Mouse (Mus musculus) midbrain, embryonic 16.5 days (tissue): ENCODE measurements around the gene Dse. TPM values are rescaled to one million over a fixed set of nuclear protein-coding genes. Genes with fewer than 3 reads are reported as not detected.

Experiments used
- ATAC-seq: fragments of 200-750 bp; cut with Nextera tagmentation; 2 replicates; pipeline ENCODE4 v1.8.0; 2017; ENCODE audit warnings: moderate TSS enrichment
- H3K27ac ChIP-seq: fragments of 300-500 bp; sonication (generic); 2 replicates; pipeline ENCODE4 v1.5.1; 2014; ENCODE audit warnings: mild to moderate bottlenecking, low read length, mixed read lengths
- H3K27me3 ChIP-seq: fragments of 300-500 bp; sonication (generic); 2 replicates; pipeline ENCODE4 v1.6.1; 2014; ENCODE audit warnings: low read depth, low read length, mixed read lengths; ENCODE audit not compliant: control insufficient read depth, insufficient read depth
- H3K36me3 ChIP-seq: fragments of 300-500 bp; sonication (generic); 2 replicates; pipeline ENCODE4 v1.6.1; 2014; ENCODE audit warnings: mild to moderate bottlenecking, low read length, moderate library complexity, mixed read lengths; ENCODE audit not compliant: control insufficient read depth, insufficient read depth
- H3K4me1 ChIP-seq: fragments of 300-500 bp; sonication (generic); 2 replicates; pipeline ENCODE4 v1.6.1; 2014; ENCODE audit warnings: mild to moderate bottlenecking, low read length, mixed read lengths; ENCODE audit not compliant: control insufficient read depth, insufficient read depth
- H3K4me2 ChIP-seq: fragments of 300-500 bp; sonication (generic); 2 replicates; pipeline ENCODE4 v1.6.1; 2014; ENCODE audit warnings: mild to moderate bottlenecking, low read length, mixed read lengths
- H3K4me3 ChIP-seq: fragments of 300-500 bp; sonication (generic); 2 replicates; pipeline ENCODE4 v1.5.1; 2014; ENCODE audit warnings: low read depth, mild to moderate bottlenecking, low read length, moderate library complexity, mixed read lengths
- H3K9ac ChIP-seq: fragments of 300-500 bp; sonication (generic); 2 replicates; pipeline ENCODE4 v1.6.1; 2014; ENCODE audit warnings: low read depth, low read length, mixed read lengths
- H3K9me3 ChIP-seq: fragments of 300-500 bp; sonication (generic); replicated peaks from 2 replicates; pipeline ENCODE4 v1.6.1; 2014; ENCODE audit warnings: mild to moderate bottlenecking, low read length, mixed read lengths; ENCODE audit not compliant: control insufficient read depth, poor library complexity, severe bottlenecking
- WGBS: fragments of 180-500 bp; shearing (Covaris S2); extraction: QIAGEN DNeasy Blood & Tissue Kit; methylation state at CpG from one replicate; pipeline ENCODE4 v1.1.7; 2014; 5-methylcytosine and 5-hydroxymethylcytosine counted together
- polyA plus RNA-seq: library from polyadenylated mRNA; unstranded; fragments of >200 nt; fragmentation: Nextera tagmentation; extraction: Ambion mirVana; gene quantifications from 2 replicates; pipeline ENCODE4 v1.2.1, GENCODE M21; 2015

The Dse gene
- polyA plus RNA-seq, 1 experiment from 2014 or later: 6.1 TPM

- H3K4me3 ChIP-seq: peak overlapping the region; percentile 89
- H3K9me3 ChIP-seq: no peaks in the 10 kb centered on the region
- peak overlapping the region; percentile 96; the same call in 1 of the 2 replicates for H3K9ac ChIP-seq
- 3% methylated on average over 13 of the region's 13 CpGs for WGBS
- no peak for ATAC-seq
- H3K36me3 ChIP-seq: no peaks in the 10 kb centered on the region
- H3K4me1 ChIP-seq: 0 out of 2 replicates have a peak, but pooled peaks cover 2% of the 10 kb centered on the region
- H3K27me3 ChIP-seq: no peaks in the 10 kb centered on the region
- H3K4me2 ChIP-seq: peak overlapping the region; percentile 89
- no peak overlapping the region for H3K27ac ChIP-seq
Observed at GRCm38 (mm10) chr10:34208031-34208430, 516 bp upstream of the Dse start.

DNA sequence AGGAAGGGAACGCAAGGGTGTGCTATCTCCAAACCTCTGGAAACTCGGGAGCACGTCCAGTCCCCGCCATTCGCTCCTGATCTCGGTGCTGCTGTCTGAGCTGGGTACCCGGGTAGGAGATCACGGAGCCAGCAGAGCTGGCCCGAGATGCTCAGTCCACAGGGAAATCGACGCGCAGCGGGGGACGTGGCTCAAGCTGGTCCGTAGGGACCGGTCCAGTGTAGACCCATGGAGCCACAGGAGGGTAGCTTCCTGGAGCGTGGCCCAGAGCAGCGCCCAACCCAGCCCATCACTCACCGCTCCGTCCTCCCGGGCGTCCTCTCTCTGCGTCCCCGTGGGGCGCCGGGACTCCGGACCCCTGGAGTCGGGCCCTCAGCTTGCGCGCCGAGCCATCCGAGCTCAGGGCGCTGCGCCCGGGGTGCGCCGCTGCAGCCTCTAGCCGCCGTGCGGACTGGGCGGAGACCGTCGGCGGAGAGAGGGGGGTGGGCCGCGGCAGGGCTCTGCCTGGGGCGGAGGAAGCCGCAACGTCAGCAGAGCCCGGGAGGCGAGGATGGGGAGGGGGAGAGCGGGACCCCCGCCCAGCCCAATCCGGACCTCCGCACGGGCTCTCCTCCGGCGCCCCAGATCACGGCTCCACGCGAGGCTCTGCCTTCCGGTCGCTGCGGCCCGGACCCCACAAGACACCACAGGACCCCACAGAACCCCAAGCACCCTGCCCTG is 572 bp downstream of the Dse start:
- WGBS: under 1% methylated on average over 57 of the region's 65 CpGs
- no peaks in the 10 kb centered on the region for H3K36me3 ChIP-seq
- 0 out of 2 replicates have a peak, but pooled peaks cover 2% of the 10 kb centered on the region for H3K4me1 ChIP-seq
- H3K4me2 ChIP-seq: peak overlapping the region; percentile 89
- ATAC-seq: peak; percentile 97
- H3K27ac ChIP-seq: peak overlapping the region; percentile 80
- peak overlapping the region; percentile 89 for H3K4me3 ChIP-seq
- no peaks in the 10 kb centered on the region for H3K27me3 ChIP-seq
- H3K9me3 ChIP-seq: no peaks in the 10 kb centered on the region
- peak overlapping the region; percentile 96 for H3K9ac ChIP-seq

DNA sequence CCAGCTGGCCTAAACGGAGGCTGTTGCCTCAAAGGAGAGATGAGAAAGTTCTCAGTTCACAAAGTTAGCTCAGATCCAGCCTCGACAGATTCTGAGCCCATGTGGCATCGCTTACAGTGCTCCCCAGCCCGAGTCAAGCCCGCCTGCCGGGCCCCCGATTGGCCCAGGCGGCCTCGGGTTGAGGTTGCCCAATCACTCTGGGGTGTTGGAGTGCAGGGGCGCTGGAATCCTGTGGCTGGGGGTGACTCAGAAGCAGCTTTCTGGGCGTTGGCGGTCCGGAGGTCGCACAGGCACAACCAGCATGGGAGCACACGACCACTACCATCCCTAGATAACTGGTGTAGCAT is 1.1 kb downstream of the Dse start:
- 0 out of 2 replicates have a peak, but pooled peaks cover 2% of the 10 kb centered on the region for H3K4me1 ChIP-seq
- H3K27me3 ChIP-seq: no peaks in the 10 kb centered on the region
- H3K4me2 ChIP-seq: peak overlapping the region; percentile 89
- no peaks in the 10 kb centered on the region for H3K36me3 ChIP-seq
- under 1% methylated on average over 15 of the region's 15 CpGs for WGBS
- peak overlapping the region; percentile 89 for H3K4me3 ChIP-seq
- ATAC-seq: peak; percentile 76
- peak overlapping the region; percentile 80 for H3K27ac ChIP-seq
- H3K9ac ChIP-seq: peak overlapping the region; percentile 96
- H3K9me3 ChIP-seq: no peaks in the 10 kb centered on the region

DNA sequence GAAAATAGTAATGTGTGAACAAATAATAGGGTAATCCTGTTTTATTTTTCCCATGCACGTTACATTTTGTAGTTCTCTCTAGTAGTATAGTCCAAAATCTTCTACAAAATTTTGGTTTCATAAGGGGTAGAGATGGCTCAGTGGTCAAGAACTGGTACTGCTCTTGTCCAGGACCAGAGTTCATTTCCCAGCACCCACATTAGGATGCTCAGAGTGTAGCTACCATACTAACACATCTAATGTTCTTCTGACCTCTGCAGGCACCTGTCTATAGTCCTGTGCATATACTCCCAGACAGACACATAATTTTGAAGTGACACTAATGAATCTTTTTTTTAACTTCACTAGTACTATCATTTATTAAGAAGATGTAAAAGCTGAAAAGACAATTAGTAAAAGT is 1.7 kb downstream of the Dse start:
- Histone ChIP-seq H3K4me3 (no peak overlapping the region), H3K36me3 (no peaks in the 10 kb centered on the region), H3K9ac (no peak overlapping the region), H3K9me3 (no peaks in the 10 kb centered on the region), H3K4me1 (0 out of 2 replicates have a peak, but pooled peaks cover 2% of the 10 kb centered on the region), H3K27ac (no peak overlapping the region), H3K27me3 (no peaks in the 10 kb centered on the region), H3K4me2 (no peak overlapping the region)
- 84% methylated on average over 1 of the region's 1 CpGs for WGBS
- ATAC-seq: no peak

DNA sequence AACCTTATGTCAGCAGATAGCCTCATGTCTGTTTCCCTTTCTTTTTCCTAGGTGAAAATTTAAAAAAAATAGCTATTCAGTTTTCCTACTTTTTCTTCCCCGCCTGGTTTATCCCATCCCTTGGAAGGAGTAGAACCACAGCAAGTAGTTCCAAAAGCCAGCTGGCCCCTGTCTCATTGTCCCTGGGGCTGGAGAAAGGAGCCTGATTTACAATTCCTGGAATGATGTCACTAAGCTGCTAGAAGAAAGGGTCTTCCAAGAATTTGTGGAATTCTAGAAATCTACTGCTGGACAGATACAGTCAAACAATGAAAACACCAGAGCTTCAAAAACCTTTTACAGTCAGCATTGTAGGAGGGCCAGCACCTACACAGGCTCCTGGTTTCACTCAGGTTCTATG is 6.8 kb downstream of the Dse start:
- Histone ChIP-seq H3K4me3 (no peak overlapping the region), H3K9ac (no peak overlapping the region), H3K27ac (no peak overlapping the region), H3K4me2 (no peak overlapping the region), H3K36me3 (no peaks in the 10 kb centered on the region), H3K4me1 (no peaks in the 10 kb centered on the region), H3K9me3 (no peaks in the 10 kb centered on the region), H3K27me3 (no peaks in the 10 kb centered on the region)
- 89% methylated on average over 1 of the region's 1 CpGs for WGBS
- ATAC-seq: no peak

DNA sequence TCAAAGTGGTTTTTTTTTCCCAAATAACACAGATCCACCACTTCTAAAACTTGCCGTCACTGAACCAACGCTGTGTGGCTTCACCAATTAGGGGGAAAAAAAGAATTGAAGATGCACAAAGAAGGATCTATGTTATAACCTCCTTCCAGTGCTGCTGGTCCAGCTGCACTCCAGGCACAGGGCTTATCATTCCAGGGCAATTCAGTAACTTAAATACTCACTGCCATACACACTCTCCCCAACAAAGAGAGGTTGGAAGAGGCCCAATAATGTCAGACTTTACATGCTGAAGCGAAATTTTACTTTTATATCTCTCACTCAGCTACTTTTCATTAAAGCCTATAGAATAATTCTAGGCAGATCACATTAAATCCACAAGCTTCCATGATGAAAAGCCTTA is 8.9 kb downstream of the Dse start:
- WGBS: 65% methylated on average over 3 of the region's 3 CpGs
- Histone ChIP-seq H3K9ac (no peak overlapping the region), H3K36me3 (no peaks in the 10 kb centered on the region), H3K27ac (no peak overlapping the region), H3K9me3 (no peaks in the 10 kb centered on the region), H3K4me1 (no peaks in the 10 kb centered on the region), H3K4me3 (no peak overlapping the region), H3K4me2 (no peak overlapping the region), H3K27me3 (no peaks in the 10 kb centered on the region)
- ATAC-seq: no peak

GRCm38 (mm10) chr10:34198061-34198460 is 9.5 kb downstream of the Dse start:
- WGBS: 55% methylated on average over 3 of the region's 3 CpGs
- no peak for ATAC-seq

GRCm38 (mm10) chr10:34197269-34197668 is 10.2 kb downstream of the Dse start:
- H3K27ac ChIP-seq: no peak overlapping the region
- WGBS: 89% methylated on average over 3 of the region's 3 CpGs
- H3K36me3 ChIP-seq: no peaks in the 10 kb centered on the region
- no peak overlapping the region for H3K4me3 ChIP-seq
- no peak for ATAC-seq
- H3K27me3 ChIP-seq: no peaks in the 10 kb centered on the region
- no peak overlapping the region for H3K9ac ChIP-seq
- no peaks in the 10 kb centered on the region for H3K4me1 ChIP-seq
- H3K9me3 ChIP-seq: no peaks in the 10 kb centered on the region
- no peak overlapping the region for H3K4me2 ChIP-seq

More at GRCm38 (mm10) chr10:34198061-34198460, 9.5 kb downstream of the Dse start:
- Histone ChIP-seq H3K4me2 (no peak overlapping the region), H3K9ac (no peak overlapping the region), H3K27me3 (no peaks in the 10 kb centered on the region), H3K36me3 (no peaks in the 10 kb centered on the region), H3K9me3 (no peaks in the 10 kb centered on the region), H3K4me3 (no peak overlapping the region), H3K4me1 (no peaks in the 10 kb centered on the region), H3K27ac (no peak overlapping the region)

- no peak overlapping the region for H3K9ac ChIP-seq
- no peak overlapping the region for H3K4me2 ChIP-seq
- no peaks in the 10 kb centered on the region for H3K27me3 ChIP-seq
- no peaks in the 10 kb centered on the region for H3K9me3 ChIP-seq
- WGBS: 81% methylated on average over 2 of the region's 2 CpGs
- no peak overlapping the region for H3K4me3 ChIP-seq
- ATAC-seq: no peak
- no peak overlapping the region for H3K27ac ChIP-seq
- H3K36me3 ChIP-seq: no peaks in the 10 kb centered on the region
- H3K4me1 ChIP-seq: no peaks in the 10 kb centered on the region
Observed at GRCm38 (mm10) chr10:34194957-34195356, 12.6 kb downstream of the Dse start.
